Mouse (Mus musculus) lung, postnatal 0 days (tissue): ENCODE measurements around the gene Tollip. TPM values are rescaled to one million over a fixed set of nuclear protein-coding genes. Genes with fewer than 3 reads are reported as not detected.
A peak's percentile ranks its signal among the peaks of the same experiment; 100 is the strongest.

Experiments
- ATAC-seq: fragments of 200-750 bp; cut with Nextera tagmentation; 2 replicates; pipeline ENCODE4 v1.8.0; 2017; ENCODE audit warnings: moderate library complexity
- DNase-seq: peaks from one replicate; pipeline ENCODE4 v3.0.0-alpha.2; 2016; ENCODE audit warnings: low spot score
- H3K27ac ChIP-seq: fragments of 300-500 bp; sonication (generic); 2 replicates; pipeline ENCODE4 v1.5.1; 2014; ENCODE audit warnings: antibody characterized with exemption, mild to moderate bottlenecking, low read length, mixed read lengths
- H3K27me3 ChIP-seq: fragments of 300-500 bp; sonication (generic); replicated peaks from 2 replicates; pipeline ENCODE4 v1.6.1; 2014; ENCODE audit warnings: low read length, mixed read lengths; ENCODE audit not compliant: insufficient read depth
- H3K36me3 ChIP-seq: fragments of 300-500 bp; sonication (generic); 2 replicates; pipeline ENCODE4 v1.6.1; 2014; ENCODE audit warnings: low read length, mixed read lengths; ENCODE audit not compliant: insufficient read depth
- H3K4me1 ChIP-seq: fragments of 300-500 bp; sonication (generic); 2 replicates; pipeline ENCODE4 v1.6.1; 2014; ENCODE audit warnings: antibody characterized with exemption, low read depth, low read length, mixed read lengths; ENCODE audit not compliant: insufficient read depth
- H3K4me2 ChIP-seq: fragments of 300-500 bp; sonication (generic); replicated peaks from 2 replicates; pipeline ENCODE4 v1.6.1; 2014; ENCODE audit warnings: low read depth, mild to moderate bottlenecking, low read length, moderate library complexity, mixed read lengths
- H3K4me3 ChIP-seq: fragments of 300-500 bp; sonication (generic); 2 replicates; pipeline ENCODE4 v1.5.1; 2014; ENCODE audit warnings: low read depth, low read length
- H3K9ac ChIP-seq: fragments of 300-500 bp; sonication (generic); replicated peaks from 2 replicates; pipeline ENCODE4 v1.6.1; 2014; ENCODE audit warnings: low read depth, mild to moderate bottlenecking
- H3K9me3 ChIP-seq: fragments of 300-500 bp; sonication (generic); 2 replicates; pipeline ENCODE4 v1.6.1; 2016; ENCODE audit warnings: low read length, mixed read lengths
- CTCF ChIP-seq: IDR thresholded peaks from 2 replicates; pipeline ENCODE4 v1.5.1; 2016; ENCODE audit warnings: antibody characterized with exemption, mild to moderate bottlenecking
- EP300 ChIP-seq: IDR thresholded peaks from 2 replicates; pipeline ENCODE4 v1.6.1; 2016; ENCODE audit warnings: antibody characterized with exemption, mild to moderate bottlenecking, control low read depth
- WGBS: fragments of 180-500 bp; shearing (Covaris S2); extraction: QIAGEN DNeasy Blood & Tissue Kit; methylation state at CpG from one replicate; pipeline ENCODE4 v1.1.7; 2014; 5-methylcytosine and 5-hydroxymethylcytosine counted together
- polyA plus RNA-seq: library from polyadenylated mRNA; unstranded; fragments of >200 nt; fragmentation: Nextera tagmentation; extraction: Ambion mirVana; gene quantifications from 2 replicates; pipeline ENCODE4 v1.2.1, GENCODE M21; 2015

The Tollip gene
- polyA plus RNA-seq, 1 experiment from 2014 or later = 44.6 TPM

- 0 out of 2 replicates have a peak, but pooled peaks cover 9% of the 10 kb centered on the region for H3K27me3 ChIP-seq
- H3K4me3 ChIP-seq = no peak overlapping the region
- WGBS = 56% methylated on average over 3 of the region's 3 CpGs
- no peaks in the 10 kb centered on the region for H3K4me1 ChIP-seq
- H3K9ac ChIP-seq = no peak overlapping the region
- H3K9me3 ChIP-seq = no peaks in the 10 kb centered on the region
- no peak for ATAC-seq
- no peak for DNase-seq
- H3K4me2 ChIP-seq = no peak overlapping the region
- H3K36me3 ChIP-seq = no peaks in the 10 kb centered on the region
- H3K27ac ChIP-seq = no peak overlapping the region
- TF ChIP-seq CTCF = no peak
- no peak for TF ChIP-seq EP300
Observed at GRCm38 (mm10) chr7:141911305-141911704, 7.0 kb downstream of the Tollip start.

DNA sequence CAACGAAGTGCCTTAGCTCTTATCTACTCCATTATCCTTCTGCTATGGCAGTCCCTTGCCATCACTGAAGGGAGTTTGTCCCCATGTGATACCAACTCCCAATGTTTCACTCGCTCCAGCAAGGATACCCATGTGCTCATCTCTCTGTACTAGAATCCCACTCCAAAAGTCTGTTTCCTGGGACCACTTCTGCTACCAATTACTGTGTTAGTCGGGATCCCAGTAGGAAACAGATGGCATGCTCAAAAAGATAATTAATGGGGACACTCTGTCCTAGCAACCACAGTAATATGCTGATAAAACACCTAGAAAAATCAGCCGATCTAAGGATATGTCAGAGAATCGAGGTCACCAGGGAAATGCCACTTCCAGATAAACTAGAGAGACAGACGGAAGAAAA, 9.7 kb downstream of the Tollip start:
- Histone ChIP-seq H3K4me3 (no peak overlapping the region), H3K4me1 (no peaks in the 10 kb centered on the region), H3K27ac (no peak overlapping the region), H3K9ac (no peak overlapping the region), H3K36me3 (no peaks in the 10 kb centered on the region), H3K9me3 (no peaks in the 10 kb centered on the region), H3K4me2 (no peak overlapping the region), H3K27me3 (0 out of 2 replicates have a peak, but pooled peaks cover 9% of the 10 kb centered on the region)
- WGBS = 71% methylated on average over 6 of the region's 6 CpGs
- TF ChIP-seq EP300 (no peak), CTCF (no peak)
- DNase-seq (no peak), ATAC-seq (no peak)

DNA sequence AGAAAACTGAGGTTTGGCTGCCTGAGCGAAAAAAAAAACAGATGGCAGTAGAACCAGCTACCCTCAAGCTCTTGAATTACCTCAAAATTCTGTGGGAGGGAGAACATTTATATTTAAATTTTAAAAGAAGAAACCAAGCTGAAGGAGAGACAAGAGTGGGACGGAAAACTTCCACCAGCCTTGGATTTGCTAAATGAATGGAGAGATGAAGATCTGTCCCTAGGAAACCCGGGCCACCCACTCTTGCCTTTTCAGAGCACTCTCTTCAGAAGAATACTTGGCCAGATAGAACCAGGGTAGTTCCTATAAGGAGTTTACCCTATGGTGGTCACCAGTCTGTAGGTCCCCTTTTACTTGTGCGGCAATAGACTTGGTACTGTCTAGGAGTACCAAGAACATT, 15.5 kb downstream of the Tollip start:
- no peaks in the 10 kb centered on the region for H3K27me3 ChIP-seq
- ATAC-seq (no peak), DNase-seq (no peak)
- no peaks in the 10 kb centered on the region for H3K9me3 ChIP-seq
- no peak for TF ChIP-seq CTCF
- no peak for TF ChIP-seq EP300
- peak overlapping the region; percentile 74 for H3K4me2 ChIP-seq
- peaks cover 15% of the 10 kb centered on the region; the same call in 1 of the 2 replicates for H3K4me1 ChIP-seq
- WGBS = 65% methylated on average over 4 of the region's 4 CpGs
- H3K36me3 ChIP-seq = no peaks in the 10 kb centered on the region
- H3K27ac ChIP-seq = no peak overlapping the region
- H3K9ac ChIP-seq = peak overlapping the region; percentile 58; the same call in 1 of the 2 replicates
- H3K4me3 ChIP-seq = peak overlapping the region; percentile 72

DNA sequence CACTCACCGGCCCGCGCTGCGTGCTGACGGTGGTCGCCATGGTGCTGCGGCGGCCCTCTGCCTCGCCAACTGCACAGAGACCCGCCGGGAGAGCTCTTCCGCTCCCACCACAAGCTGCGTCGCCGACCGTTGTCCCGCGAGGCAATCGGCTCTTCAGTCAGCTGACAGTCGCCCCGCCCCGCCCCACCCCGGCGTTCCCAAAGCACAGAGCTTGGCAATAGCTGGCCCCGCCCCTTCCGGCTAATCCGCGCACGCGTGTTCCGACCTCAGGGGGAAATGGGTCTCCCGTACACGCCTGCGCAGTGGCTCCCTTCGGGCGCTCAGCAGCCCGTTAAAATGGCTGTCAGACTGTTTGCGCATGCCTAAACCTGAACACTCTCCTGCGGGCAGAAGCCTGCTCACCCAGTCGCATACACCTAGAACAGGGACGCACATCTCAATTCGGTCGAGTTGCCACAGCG, 16.0 kb downstream of the Tollip start:
- Histone ChIP-seq H3K27ac (peak overlapping the region; percentile 52), H3K27me3 (no peaks in the 10 kb centered on the region), H3K36me3 (no peaks in the 10 kb centered on the region), H3K4me2 (peak overlapping the region; percentile 74), H3K9ac (peak overlapping the region; percentile 92), H3K9me3 (no peaks in the 10 kb centered on the region), H3K4me3 (peak overlapping the region; percentile 72), H3K4me1 (peaks cover 15% of the 10 kb centered on the region; the same call in 1 of the 2 replicates)
- TF ChIP-seq EP300 = no peak
- no peak for TF ChIP-seq CTCF
- DNase-seq = peak; percentile 99
- peak; percentile 98 for ATAC-seq
- 3% methylated on average over 43 of the region's 44 CpGs for WGBS

- peak; percentile 17 for DNase-seq
- 0% methylated on average over 16 of the region's 16 CpGs for WGBS
Observed at GRCm38 (mm10) chr7:141901825-141902224, 16.5 kb downstream of the Tollip start.

DNA sequence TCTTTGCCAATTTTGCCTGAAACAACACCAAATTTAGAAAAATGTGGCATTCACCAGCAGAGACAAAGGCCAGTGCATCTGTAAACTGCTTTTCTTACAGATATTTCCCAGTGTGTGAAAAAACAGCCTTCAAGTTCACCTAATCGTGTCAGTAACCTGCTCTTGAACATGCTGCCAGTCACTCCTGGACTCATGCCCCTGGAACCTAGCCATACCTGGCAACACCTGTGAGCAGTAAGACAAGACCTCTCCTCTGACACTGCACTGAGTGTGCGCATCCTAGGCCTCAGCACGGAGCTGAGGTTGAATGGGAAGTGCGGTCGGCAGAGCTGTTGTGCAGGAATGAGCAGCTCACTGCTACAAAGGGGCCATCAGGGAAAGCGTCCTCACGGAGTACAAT, 26.2 kb downstream of the Tollip start:
- DNase-seq (no peak), ATAC-seq (no peak)
- TF ChIP-seq CTCF (no peak), EP300 (no peak)
- Histone ChIP-seq H3K36me3 (peaks cover 49% of the 10 kb centered on the region), H3K27me3 (no peaks in the 10 kb centered on the region), H3K27ac (no peak overlapping the region), H3K4me3 (no peak overlapping the region), H3K4me2 (no peak overlapping the region), H3K9me3 (no peaks in the 10 kb centered on the region), H3K4me1 (no peaks in the 10 kb centered on the region), H3K9ac (no peak overlapping the region)
- WGBS = 98% methylated on average over 7 of the region's 7 CpGs

More at GRCm38 (mm10) chr7:141901825-141902224, 16.5 kb downstream of the Tollip start:
- Histone ChIP-seq H3K4me2 (peak overlapping the region; percentile 74), H3K4me1 (peaks cover 15% of the 10 kb centered on the region; the same call in 1 of the 2 replicates), H3K4me3 (peak overlapping the region; percentile 72), H3K9me3 (no peaks in the 10 kb centered on the region), H3K9ac (peak overlapping the region; percentile 92), H3K36me3 (no peaks in the 10 kb centered on the region), H3K27me3 (no peaks in the 10 kb centered on the region), H3K27ac (peak overlapping the region; percentile 52)
- TF ChIP-seq CTCF (no peak), EP300 (no peak)
- peak; percentile 13 for ATAC-seq
